Mouse (Mus musculus): ENCODE results near the gene Cdkn3.

DNA sequence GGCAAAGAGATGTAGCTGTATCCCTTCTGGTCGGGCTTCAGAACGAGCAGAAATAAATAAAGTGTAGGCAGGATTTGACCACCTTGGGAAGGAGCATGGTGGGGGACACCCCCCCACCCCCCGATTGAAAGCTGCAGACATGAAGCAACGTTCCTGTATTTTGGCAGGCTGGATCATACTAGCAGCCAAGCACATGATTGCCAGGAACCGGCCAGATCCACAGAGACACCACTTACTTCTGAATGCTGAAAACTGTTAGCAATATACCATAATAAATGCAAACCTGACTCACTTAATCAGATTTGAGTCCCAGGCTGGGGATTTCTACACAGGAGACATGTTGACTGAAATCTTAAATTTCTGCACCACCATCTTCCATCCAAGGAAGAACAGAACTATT lies 26.1 kb upstream of the Cdkn3 start:
- TF ChIP-seq POLR2A (IDR thresholded peaks at IDR 0.05; ENCODE audit: insufficient read depth, low read depth, low read length): no peak
- no peak for TF ChIP-seq CTCF (IDR thresholded peaks at IDR 0.05; ENCODE audit: insufficient read depth, low read depth, low read length)

Data from olfactory bulb, adult 2 months (tissue).